Mouse (Mus musculus) central nervous system, embryonic 11.5 days (tissue): ENCODE data around the gene Gnmt. TPM values are rescaled to one million over a fixed set of nuclear protein-coding genes. Genes with fewer than 3 reads are reported as not detected.

Experiments used
- polyA plus RNA-seq: library from polyadenylated mRNA; depleted of rRNA; stranded (reverse); fragments of >200 nt; gene quantifications from 2 replicates; pipeline ENCODE4 v1.2.3, GENCODE M21; 2012; rRNA removed

The Gnmt gene
- polyA plus RNA-seq = 0.88 and 1.5 TPM in 2 replicates

GRCm38 (mm10) chr17:46728904-46729318, at the start of gene Gnmt:
TSS of gene Gnmt (minus strand) at chr17:46729168.

GRCm38 (mm10) chr17:46772404-46773277, 43.7 kb upstream of the Gnmt start, which contains the start of gene 2310039H08Rik:
TSS of gene 2310039H08Rik (plus strand) at chr17:46772635.

GRCm38 (mm10) chr17:46763544-46763943, 34.6 kb upstream of the Gnmt start, which contains the start of gene Ptcra:
TSS of gene Ptcra (minus strand) at chr17:46763712.

GRCm38 (mm10) chr17:46751794-46752556, 23.0 kb upstream of the Gnmt start, which contains the start of gene Cnpy3:
TSS of gene Cnpy3 (minus strand) at chr17:46752214.

GRCm38 (mm10) chr17:46710959-46711597, 17.9 kb downstream of the Gnmt start, which contains the start of gene Pex6:
TSS of gene Pex6 (plus strand) at chr17:46711463.

GRCm38 (mm10) chr17:46704887-46705835, 23.8 kb downstream of the Gnmt start, which contains the start of gene Ppp2r5d:
TSS of gene Ppp2r5d (minus strand) at chr17:46705111.

GRCm38 (mm10) chr17:46680760-46681373, 48.1 kb downstream of the Gnmt start, which contains the start of gene Klhdc3:
TSS of gene Klhdc3 (minus strand) at chr17:46680914.

GRCm38 (mm10) chr17:46678416-46678815, 50.6 kb downstream of the Gnmt start, which contains the start of gene Mea1:
TSS of gene Mea1 (plus strand) at chr17:46678793.

Other genes with a start within 250 kb of the Gnmt start
- 8.5 and 13.5 TPM in 2 replicates for gene Ttbk1, start 241.5 kb downstream of the Gnmt start, polyA plus RNA-seq
- 48.0 and 86.4 TPM in 2 replicates for gene Dnph1, start 232.5 kb downstream of the Gnmt start, polyA plus RNA-seq
- gene Cul9, start 182.8 kb downstream of the Gnmt start, polyA plus RNA-seq = 16.7 and 24.6 TPM in 2 replicates
- 34.7 and 64.2 TPM in 2 replicates for gene Srf, start 173.0 kb downstream of the Gnmt start, polyA plus RNA-seq
- 40.7 and 60.1 TPM in 2 replicates for gene Ptk7, start 99.7 kb downstream of the Gnmt start, polyA plus RNA-seq
- gene Klc4, start 83.1 kb downstream of the Gnmt start, polyA plus RNA-seq = 25.8 and 35.8 TPM in 2 replicates
- gene Mrpl2, start 82.9 kb downstream of the Gnmt start, polyA plus RNA-seq = 63.5 and 65.5 TPM in 2 replicates
- 89.0 and 89.5 TPM in 2 replicates for gene Cul7, start 78.8 kb downstream of the Gnmt start, polyA plus RNA-seq
- 43.1 and 50.9 TPM in 2 replicates for gene Rrp36, start 54.8 kb downstream of the Gnmt start, polyA plus RNA-seq
- 117 and 118 TPM in 2 replicates for gene Mea1, start 50.4 kb downstream of the Gnmt start, polyA plus RNA-seq
- 94.0 and 115 TPM in 2 replicates for gene Klhdc3, start 48.3 kb downstream of the Gnmt start, polyA plus RNA-seq
- 106 and 117 TPM in 2 replicates for gene Ppp2r5d, start 24.1 kb downstream of the Gnmt start, polyA plus RNA-seq
- 33.4 and 35.8 TPM in 2 replicates for gene Pex6, start 17.7 kb downstream of the Gnmt start, polyA plus RNA-seq
- 45.3 and 56.8 TPM in 2 replicates for gene Cnpy3, start 23.0 kb upstream of the Gnmt start, polyA plus RNA-seq
- 0.16 and 0.22 TPM in 2 replicates for gene Ptcra, start 34.5 kb upstream of the Gnmt start, polyA plus RNA-seq
- 39.4 and 41.2 TPM in 2 replicates for gene 2310039H08Rik, start 43.5 kb upstream of the Gnmt start, polyA plus RNA-seq
- 145 and 156 TPM in 2 replicates for gene Rpl7l1, start 53.5 kb upstream of the Gnmt start, polyA plus RNA-seq
- gene Bicral, start 129.3 kb upstream of the Gnmt start, polyA plus RNA-seq = 7.2 and 11.8 TPM in 2 replicates
- 31.5 and 56.9 TPM in 2 replicates for gene Tbcc, start 161.5 kb upstream of the Gnmt start, polyA plus RNA-seq
- gene Prph2, start 181.3 kb upstream of the Gnmt start, polyA plus RNA-seq = not detected in 2 replicates